Mouse (Mus musculus) liver, embryonic 12.5 days (tissue): ENCODE measurements around the gene Ano1. TPM values are rescaled to one million over a fixed set of nuclear protein-coding genes. Genes with fewer than 3 reads are reported as not detected.
A peak's percentile ranks its signal among the peaks of the same experiment; 100 is the strongest.

Experiments used
- ATAC-seq: fragments of 200-750 bp; cut with Nextera tagmentation; 2 replicates; pipeline ENCODE4 v1.8.0; 2017; ENCODE audit warnings: moderate number of reproducible peaks, mild to moderate bottlenecking, moderate library complexity
- H3K27ac ChIP-seq: fragments of 300-500 bp; sonication (generic); 2 replicates; pipeline ENCODE4 v1.5.1; 2016; ENCODE audit warnings: mild to moderate bottlenecking
- H3K27me3 ChIP-seq: fragments of 300-500 bp; sonication (generic); replicated peaks from 2 replicates; pipeline ENCODE4 v1.6.1; 2016; ENCODE audit warnings: mild to moderate bottlenecking, moderate library complexity
- H3K36me3 ChIP-seq: fragments of 300-500 bp; sonication (generic); 2 replicates; pipeline ENCODE4 v1.6.1; 2016; ENCODE audit warnings: mild to moderate bottlenecking, moderate library complexity
- H3K4me1 ChIP-seq: fragments of 300-500 bp; sonication (generic); 2 replicates; pipeline ENCODE4 v1.6.1; 2016
- H3K4me2 ChIP-seq: fragments of 300-500 bp; sonication (generic); 2 replicates; pipeline ENCODE4 v1.6.1; 2016; ENCODE audit warnings: mild to moderate bottlenecking, moderate library complexity
- H3K4me3 ChIP-seq: fragments of 300-500 bp; sonication (generic); 2 replicates; pipeline ENCODE4 v1.5.1; 2016; ENCODE audit warnings: mild to moderate bottlenecking, moderate library complexity
- H3K9ac ChIP-seq: fragments of 300-500 bp; sonication (generic); 2 replicates; pipeline ENCODE4 v1.6.1; 2016; ENCODE audit warnings: mild to moderate bottlenecking, moderate library complexity
- H3K9me3 ChIP-seq: fragments of 300-500 bp; sonication (generic); replicated peaks from 2 replicates; pipeline ENCODE4 v1.6.1; 2016; ENCODE audit warnings: mild to moderate bottlenecking, moderate library complexity
- WGBS: fragments of 180-500 bp; shearing (Covaris S2); methylation state at CpG from one replicate; pipeline ENCODE4 v1.1.7; 2016; ENCODE audit not compliant: insufficient replicate concordance; 5-methylcytosine and 5-hydroxymethylcytosine counted together
- polyA plus RNA-seq: library from polyadenylated mRNA; unstranded; fragments of >200 nt; fragmentation: Nextera tagmentation; extraction: Ambion mirVana; gene quantifications from 2 replicates; pipeline ENCODE4 v1.2.1, GENCODE M21; 2016

The Ano1 gene
- polyA plus RNA-seq, 1 experiment from 2014 or later = 7.2 TPM

GRCm38 (mm10) chr7:144663566-144663965, 88.2 kb downstream of the Ano1 start:
- ATAC-seq = no peak
- peaks cover 12% of the 10 kb centered on the region for H3K27me3 ChIP-seq
- H3K4me2 ChIP-seq = no peak overlapping the region
- H3K27ac ChIP-seq = no peak overlapping the region
- no peaks in the 10 kb centered on the region; the same call in 1 of the 2 replicates for H3K4me1 ChIP-seq
- WGBS = 58% methylated on average over 6 of the region's 6 CpGs
- H3K9ac ChIP-seq = no peak overlapping the region
- no peak overlapping the region for H3K4me3 ChIP-seq
- no peaks in the 10 kb centered on the region for H3K9me3 ChIP-seq
- H3K36me3 ChIP-seq = no peaks in the 10 kb centered on the region

DNA sequence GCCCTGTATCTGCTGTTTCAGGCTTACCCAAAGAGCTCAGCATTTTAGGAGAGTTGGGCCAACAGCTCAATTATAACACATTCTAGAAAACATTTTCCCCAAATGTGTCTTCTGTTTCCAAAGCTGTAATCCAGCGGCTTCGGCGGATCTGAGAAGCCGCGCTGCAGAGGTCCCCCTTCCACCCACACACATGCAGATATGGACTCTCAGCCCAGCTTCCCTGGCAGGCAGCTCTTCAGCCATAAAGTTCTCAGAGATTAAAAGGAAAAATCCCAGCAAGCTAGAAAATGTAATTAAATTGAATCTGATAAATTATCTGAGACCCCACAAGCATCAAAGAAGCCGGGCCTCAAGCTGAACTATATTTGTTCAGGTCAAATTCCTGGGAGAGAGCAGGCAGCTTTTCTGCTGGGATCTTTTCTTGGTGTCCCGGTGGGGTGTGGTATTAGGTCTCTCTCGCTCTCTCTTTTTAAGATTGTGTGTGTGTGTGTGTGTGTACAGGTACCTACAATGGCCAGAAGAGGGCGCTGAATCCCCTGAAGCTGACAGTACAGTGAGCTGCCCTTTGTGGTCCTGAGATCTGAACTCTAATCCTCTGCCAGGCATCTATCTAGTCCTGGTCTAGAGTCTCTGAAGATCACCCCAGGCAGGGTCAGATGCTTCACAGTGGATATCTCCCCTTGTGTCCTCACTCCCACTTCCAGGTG, 95.4 kb downstream of the Ano1 start:
- Histone ChIP-seq H3K27me3 (no peaks in the 10 kb centered on the region; the same call in none of the 2 replicates), H3K9ac (no peak overlapping the region), H3K4me3 (no peak overlapping the region), H3K27ac (no peak overlapping the region), H3K4me1 (no peaks in the 10 kb centered on the region), H3K9me3 (no peaks in the 10 kb centered on the region), H3K4me2 (no peak overlapping the region), H3K36me3 (peaks cover 12% of the 10 kb centered on the region; the same call in 1 of the 2 replicates)
- ATAC-seq = no peak
- 81% methylated on average over 9 of the region's 9 CpGs for WGBS

DNA sequence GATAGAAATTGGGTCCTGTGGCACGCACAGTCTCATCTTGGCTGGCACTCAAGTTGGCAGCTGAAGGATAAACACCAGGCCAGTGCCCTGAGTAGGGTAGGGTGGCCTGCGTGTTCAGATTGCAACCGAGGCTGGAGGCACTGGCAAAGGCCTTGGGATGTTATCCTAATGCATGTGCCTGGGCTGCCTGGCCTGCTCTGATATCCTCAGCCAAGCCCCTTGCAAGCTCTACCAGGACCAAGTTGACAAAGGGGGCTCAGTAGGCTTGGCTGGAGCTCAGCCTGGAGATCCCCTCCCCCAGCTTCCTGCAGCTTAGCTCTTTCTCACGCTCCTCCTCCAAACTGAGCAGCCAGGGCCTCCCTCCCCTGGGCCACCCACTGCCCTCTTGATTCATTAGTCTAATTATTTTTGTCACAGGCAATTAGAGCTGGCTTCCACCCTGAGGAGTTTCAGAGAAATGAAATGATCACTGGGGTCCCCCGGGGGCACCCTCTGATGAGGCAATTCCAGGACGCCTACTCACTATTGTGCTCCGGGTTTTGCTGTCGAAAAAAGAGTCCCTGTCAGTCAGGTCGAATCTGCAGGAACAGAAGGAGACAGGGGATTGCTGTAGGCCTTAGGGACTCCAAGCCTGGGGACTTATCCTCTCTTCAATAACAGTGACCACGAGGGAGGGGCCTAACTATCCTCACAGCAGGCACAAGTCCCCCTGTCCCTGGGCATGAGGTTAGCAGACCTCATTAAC, 97.9 kb downstream of the Ano1 start:
- ATAC-seq = 0 out of 2 replicates have a peak, but pooled peaks have one; percentile 32
- Histone ChIP-seq H3K9ac (no peak overlapping the region), H3K9me3 (no peaks in the 10 kb centered on the region), H3K36me3 (peaks cover 12% of the 10 kb centered on the region; the same call in 1 of the 2 replicates), H3K4me3 (no peak overlapping the region), H3K27me3 (no peaks in the 10 kb centered on the region), H3K4me1 (no peaks in the 10 kb centered on the region), H3K27ac (no peak overlapping the region), H3K4me2 (no peak overlapping the region)
- 29% methylated on average over 10 of the region's 10 CpGs for WGBS

GRCm38 (mm10) chr7:144647547-144647946, 104.2 kb downstream of the Ano1 start:
- Histone ChIP-seq H3K36me3 (no peaks in the 10 kb centered on the region), H3K27ac (no peak overlapping the region), H3K4me2 (no peak overlapping the region), H3K9ac (no peak overlapping the region), H3K27me3 (peaks cover 10% of the 10 kb centered on the region; the same call in 1 of the 2 replicates), H3K4me1 (no peaks in the 10 kb centered on the region), H3K4me3 (no peak overlapping the region), H3K9me3 (no peaks in the 10 kb centered on the region)
- ATAC-seq = no peak
- 47% methylated on average over 5 of the region's 5 CpGs for WGBS

DNA sequence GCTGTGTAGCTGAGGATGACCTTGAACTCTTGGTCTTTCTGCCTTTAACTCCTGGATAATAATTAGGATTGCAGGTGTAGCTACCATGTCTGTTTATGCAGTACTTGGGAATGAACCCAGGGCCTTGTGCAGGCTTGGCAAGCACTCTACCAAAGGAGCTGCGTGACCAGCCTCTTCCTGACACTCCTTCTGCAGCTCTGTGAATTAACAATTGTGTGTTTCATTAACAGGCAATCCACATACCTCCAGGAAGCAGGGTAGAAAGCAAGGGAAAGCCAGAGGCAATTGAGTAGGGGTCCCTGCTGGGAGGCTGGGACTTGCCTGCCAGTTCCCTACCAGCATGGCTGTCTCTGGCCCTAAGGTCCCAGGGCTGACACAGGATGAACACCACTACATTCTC, 111.0 kb downstream of the Ano1 start:
- H3K9me3 ChIP-seq = no peaks in the 10 kb centered on the region
- no peaks in the 10 kb centered on the region for H3K36me3 ChIP-seq
- H3K4me3 ChIP-seq = no peak overlapping the region
- no peak for ATAC-seq
- no peaks in the 10 kb centered on the region for H3K4me1 ChIP-seq
- no peak overlapping the region for H3K9ac ChIP-seq
- 64% methylated on average over 1 of the region's 1 CpGs for WGBS
- 0 out of 2 replicates have a peak, but pooled peaks cover 6% of the 10 kb centered on the region for H3K27me3 ChIP-seq
- no peak overlapping the region for H3K27ac ChIP-seq
- H3K4me2 ChIP-seq = no peak overlapping the region

DNA sequence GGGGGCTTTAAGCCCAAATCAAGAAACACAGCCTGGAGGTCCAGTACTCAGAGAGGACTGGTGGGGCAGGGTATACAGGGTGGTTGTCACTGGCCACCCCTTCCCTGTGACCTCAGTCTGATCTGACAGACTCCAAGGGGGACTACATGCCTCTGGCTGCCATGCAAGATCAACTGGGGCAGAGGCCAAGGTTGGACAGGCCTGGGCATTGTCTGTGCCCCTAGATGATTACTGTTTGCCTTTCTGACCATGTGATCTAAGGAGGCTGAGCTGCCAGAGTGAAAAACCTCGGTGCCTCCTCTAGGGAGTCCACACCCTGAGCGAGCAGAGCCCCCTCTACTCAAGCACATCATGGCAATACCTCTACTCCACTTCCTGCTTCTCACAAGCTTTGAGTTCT, 115.8 kb downstream of the Ano1 start:
- Histone ChIP-seq H3K9ac (no peak overlapping the region), H3K4me3 (no peak overlapping the region), H3K4me2 (no peak overlapping the region), H3K27ac (no peak overlapping the region), H3K27me3 (0 out of 2 replicates have a peak, but pooled peaks cover 10% of the 10 kb centered on the region), H3K36me3 (0 out of 2 replicates have a peak, but pooled peaks cover 5% of the 10 kb centered on the region), H3K9me3 (no peaks in the 10 kb centered on the region), H3K4me1 (no peaks in the 10 kb centered on the region)
- ATAC-seq = no peak
- WGBS = 48% methylated on average over 2 of the region's 2 CpGs

GRCm38 (mm10) chr7:144634875-144635274, 116.9 kb downstream of the Ano1 start:
- H3K4me2 ChIP-seq = no peak overlapping the region
- no peak for ATAC-seq
- no peak overlapping the region for H3K9ac ChIP-seq
- no peaks in the 10 kb centered on the region for H3K9me3 ChIP-seq
- no peaks in the 10 kb centered on the region for H3K4me1 ChIP-seq
- no peak overlapping the region for H3K4me3 ChIP-seq
- H3K27ac ChIP-seq = no peak overlapping the region
- peaks cover 16% of the 10 kb centered on the region; the same call in 1 of the 2 replicates for H3K27me3 ChIP-seq
- 0 out of 2 replicates have a peak, but pooled peaks cover 9% of the 10 kb centered on the region for H3K36me3 ChIP-seq
- 61% methylated on average over 6 of the region's 6 CpGs for WGBS

GRCm38 (mm10) chr7:144634450-144634849, 117.3 kb downstream of the Ano1 start:
- Histone ChIP-seq H3K9me3 (no peaks in the 10 kb centered on the region), H3K4me1 (no peaks in the 10 kb centered on the region), H3K27me3 (peaks cover 16% of the 10 kb centered on the region; the same call in 1 of the 2 replicates), H3K4me2 (no peak overlapping the region), H3K27ac (no peak overlapping the region), H3K4me3 (no peak overlapping the region), H3K9ac (no peak overlapping the region), H3K36me3 (0 out of 2 replicates have a peak, but pooled peaks cover 9% of the 10 kb centered on the region)
- no peak for ATAC-seq
- 70% methylated on average over 3 of the region's 3 CpGs for whole genome bisulfite sequencing

- Histone ChIP-seq H3K27ac (no peak overlapping the region), H3K4me3 (no peak overlapping the region), H3K4me2 (no peak overlapping the region), H3K27me3 (peaks cover 27% of the 10 kb centered on the region), H3K4me1 (no peaks in the 10 kb centered on the region), H3K9me3 (no peaks in the 10 kb centered on the region), H3K36me3 (0 out of 2 replicates have a peak, but pooled peaks cover 9% of the 10 kb centered on the region), H3K9ac (no peak overlapping the region)
- ATAC-seq = no peak
Observed at GRCm38 (mm10) chr7:144632321-144632720, 119.5 kb downstream of the Ano1 start.

- Histone ChIP-seq H3K27me3 (peaks cover 35% of the 10 kb centered on the region), H3K27ac (no peak overlapping the region), H3K4me2 (no peak overlapping the region), H3K4me3 (no peak overlapping the region), H3K9me3 (no peaks in the 10 kb centered on the region), H3K4me1 (no peaks in the 10 kb centered on the region), H3K36me3 (0 out of 2 replicates have a peak, but pooled peaks cover 9% of the 10 kb centered on the region), H3K9ac (no peak overlapping the region)
- 71% methylated on average over 3 of the region's 3 CpGs for WGBS
- no peak for ATAC-seq
Observed at GRCm38 (mm10) chr7:144630622-144631021, 121.2 kb downstream of the Ano1 start.

DNA sequence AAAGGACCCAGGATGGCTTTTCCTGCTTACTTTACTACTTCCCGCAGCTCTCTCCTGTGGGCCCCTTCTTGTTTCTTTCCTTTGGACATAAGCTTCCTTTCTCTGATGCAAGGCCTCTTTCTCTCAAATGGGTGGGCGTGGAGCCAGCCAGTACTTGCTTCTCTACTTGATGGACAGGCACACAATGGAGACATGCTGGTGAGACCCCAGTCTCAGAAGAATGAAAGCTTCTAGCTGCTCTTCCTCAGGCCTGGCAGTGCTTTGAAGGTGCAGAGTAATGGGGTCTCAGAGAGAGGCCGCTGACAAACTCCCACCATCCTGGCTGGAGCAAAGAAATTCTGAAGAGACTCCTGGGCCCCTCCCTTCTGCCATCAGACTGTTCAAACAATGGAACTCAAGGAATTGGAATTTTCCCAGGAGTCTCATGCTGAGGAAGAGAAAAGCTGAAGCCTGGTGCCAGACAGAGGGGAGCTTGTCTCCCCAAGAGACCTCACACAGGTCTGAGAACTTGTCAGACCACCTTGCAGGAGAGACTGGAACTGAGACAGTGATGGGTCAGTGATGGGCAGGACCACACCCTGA, 123.3 kb downstream of the Ano1 start:
- no peaks in the 10 kb centered on the region for H3K9me3 ChIP-seq
- peaks cover 35% of the 10 kb centered on the region for H3K27me3 ChIP-seq
- H3K4me3 ChIP-seq = no peak overlapping the region
- H3K4me2 ChIP-seq = no peak overlapping the region
- H3K27ac ChIP-seq = no peak overlapping the region
- H3K4me1 ChIP-seq = no peaks in the 10 kb centered on the region
- WGBS = 34% methylated on average over 3 of the region's 3 CpGs
- no peak overlapping the region for H3K9ac ChIP-seq
- no peak for ATAC-seq
- H3K36me3 ChIP-seq = 0 out of 2 replicates have a peak, but pooled peaks cover 5% of the 10 kb centered on the region
